Mouse (Mus musculus): ENCODE results near the gene Tomm70a. TPM values are rescaled to one million over a fixed set of nuclear protein-coding genes. Genes with fewer than 3 reads are reported as not detected.

Gene Tomm70a
- polyA plus RNA-seq, 1 experiment = 20.3 TPM

DNA sequence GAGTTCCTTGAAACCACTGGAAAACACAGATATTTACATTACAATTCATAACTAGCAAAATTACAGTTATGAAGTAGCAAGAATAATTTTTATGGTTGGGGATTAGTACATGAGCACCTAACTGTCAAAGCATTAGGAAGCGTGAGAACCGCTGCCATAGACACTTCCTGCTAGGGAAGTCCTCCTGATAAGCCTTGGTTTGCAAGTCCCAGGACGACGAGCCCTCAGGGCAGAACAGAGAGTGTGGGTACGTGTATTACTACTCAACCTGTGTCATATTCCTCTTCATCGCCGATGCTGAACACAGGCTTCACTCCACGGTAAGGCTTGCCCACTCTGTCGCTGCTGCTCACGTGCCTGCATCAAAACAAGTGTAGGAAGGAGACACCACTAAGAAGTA, 56.2 kb downstream of the Tomm70a start:
- H3K4me3 ChIP-seq (ENCODE audit: insufficient read depth, low read length) = no peak overlapping the region
- no peak for TF ChIP-seq CTCF (IDR thresholded peaks at IDR 0.05; ENCODE audit: low read depth, low read length)
- no peak for TF ChIP-seq POLR2A (IDR thresholded peaks at IDR 0.05; ENCODE audit: borderline replicate concordance, low read depth, low read length)
- peaks cover 27% of the 10 kb centered on the region for H3K4me1 ChIP-seq (ENCODE audit: control insufficient read depth, insufficient read depth, low read length)
- no peak overlapping the region for H3K27ac ChIP-seq (ENCODE audit: insufficient read depth, low read depth, low read length)

DNA sequence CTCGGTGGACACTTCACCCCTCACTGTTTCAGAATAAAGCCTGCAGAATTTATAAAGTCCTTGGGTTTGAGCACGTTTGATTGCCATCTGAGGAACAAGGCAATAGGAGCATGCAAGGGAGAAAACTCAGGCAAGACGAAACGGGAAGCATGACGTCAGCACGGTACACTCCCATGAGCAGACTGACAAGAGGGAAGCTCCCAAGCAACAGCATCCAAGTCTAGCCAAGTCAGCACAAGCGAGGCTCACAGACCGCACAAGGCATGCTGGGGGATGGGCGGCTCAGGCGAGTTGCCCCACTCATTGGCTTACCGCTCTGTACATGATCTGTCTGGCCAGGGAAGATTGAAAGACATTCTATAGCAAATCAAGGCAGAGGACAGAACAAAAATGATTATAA, 59.7 kb downstream of the Tomm70a start:
- H3K4me3 ChIP-seq (ENCODE audit: insufficient read depth, low read length) = no peak overlapping the region
- H3K27ac ChIP-seq (ENCODE audit: insufficient read depth, low read depth, low read length) = peak overlapping the region; percentile 73
- no peak for TF ChIP-seq POLR2A (IDR thresholded peaks at IDR 0.05; ENCODE audit: borderline replicate concordance, low read depth, low read length)
- no peak for TF ChIP-seq CTCF (IDR thresholded peaks at IDR 0.05; ENCODE audit: low read depth, low read length)
- H3K4me1 ChIP-seq (ENCODE audit: control insufficient read depth, insufficient read depth, low read length) = peaks cover 19% of the 10 kb centered on the region

- TF ChIP-seq POLR2A (IDR thresholded peaks at IDR 0.05; ENCODE audit: borderline replicate concordance, low read depth, low read length) (no peak), CTCF (IDR thresholded peaks at IDR 0.05; ENCODE audit: low read depth, low read length) (no peak)
- H3K27ac ChIP-seq (ENCODE audit: insufficient read depth, low read depth, low read length) = peak overlapping the region; percentile 35
- H3K4me3 ChIP-seq (ENCODE audit: insufficient read depth, low read length) = no peak overlapping the region
- H3K4me1 ChIP-seq (ENCODE audit: control insufficient read depth, insufficient read depth, low read length) = peaks cover 17% of the 10 kb centered on the region
Measured at GRCm38 (mm10) chr16:57182037-57182436, 60.5 kb downstream of the Tomm70a start.

GRCm38 (mm10) chr16:57186618-57187017, 65.1 kb downstream of the Tomm70a start:
- TF ChIP-seq CTCF (IDR thresholded peaks at IDR 0.05; ENCODE audit: low read depth, low read length) (no peak), POLR2A (IDR thresholded peaks at IDR 0.05; ENCODE audit: borderline replicate concordance, low read depth, low read length) (no peak)
- H3K4me1 ChIP-seq (ENCODE audit: control insufficient read depth, insufficient read depth, low read length) = peaks cover 33% of the 10 kb centered on the region
- no peak overlapping the region for H3K4me3 ChIP-seq (ENCODE audit: insufficient read depth, low read length)
- H3K27ac ChIP-seq (ENCODE audit: insufficient read depth, low read depth, low read length) = no peak overlapping the region

DNA sequence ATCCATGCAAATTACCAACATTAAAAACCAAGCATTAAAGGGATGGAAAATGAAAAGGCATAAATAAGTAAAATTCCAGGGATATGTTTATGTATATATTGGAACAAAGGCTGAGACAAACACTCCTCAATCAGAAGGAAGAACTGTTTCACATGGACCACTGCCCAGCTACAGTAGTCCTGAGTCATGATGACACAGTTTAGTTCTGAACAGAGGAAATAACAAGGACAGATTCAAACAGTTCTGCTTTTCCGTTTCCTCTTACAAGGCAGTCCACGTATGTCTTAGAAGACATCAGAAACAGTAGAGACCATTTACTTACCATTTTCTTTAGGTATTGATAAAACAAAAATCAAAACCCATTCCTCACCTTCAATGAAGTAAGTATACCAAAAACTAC, 68.0 kb downstream of the Tomm70a start:
- Histone ChIP-seq H3K4me3 (ENCODE audit: insufficient read depth, low read length) (no peak overlapping the region), H3K4me1 (ENCODE audit: control insufficient read depth, insufficient read depth, low read length) (peaks cover 27% of the 10 kb centered on the region), H3K27ac (ENCODE audit: insufficient read depth, low read depth, low read length) (peak overlapping the region; percentile 95)
- TF ChIP-seq CTCF (IDR thresholded peaks at IDR 0.05; ENCODE audit: low read depth, low read length) = no peak
- no peak for TF ChIP-seq POLR2A (IDR thresholded peaks at IDR 0.05; ENCODE audit: borderline replicate concordance, low read depth, low read length)

- Histone ChIP-seq H3K4me1 (ENCODE audit: control insufficient read depth, insufficient read depth, low read length) (peaks cover 27% of the 10 kb centered on the region), H3K27ac (ENCODE audit: insufficient read depth, low read depth, low read length) (peak overlapping the region; percentile 92), H3K4me3 (ENCODE audit: insufficient read depth, low read length) (no peak overlapping the region)
- TF ChIP-seq CTCF (IDR thresholded peaks at IDR 0.05; ENCODE audit: low read depth, low read length) (no peak), POLR2A (IDR thresholded peaks at IDR 0.05; ENCODE audit: borderline replicate concordance, low read depth, low read length) (no peak)
Measured at GRCm38 (mm10) chr16:57190390-57190789, 68.9 kb downstream of the Tomm70a start.

DNA sequence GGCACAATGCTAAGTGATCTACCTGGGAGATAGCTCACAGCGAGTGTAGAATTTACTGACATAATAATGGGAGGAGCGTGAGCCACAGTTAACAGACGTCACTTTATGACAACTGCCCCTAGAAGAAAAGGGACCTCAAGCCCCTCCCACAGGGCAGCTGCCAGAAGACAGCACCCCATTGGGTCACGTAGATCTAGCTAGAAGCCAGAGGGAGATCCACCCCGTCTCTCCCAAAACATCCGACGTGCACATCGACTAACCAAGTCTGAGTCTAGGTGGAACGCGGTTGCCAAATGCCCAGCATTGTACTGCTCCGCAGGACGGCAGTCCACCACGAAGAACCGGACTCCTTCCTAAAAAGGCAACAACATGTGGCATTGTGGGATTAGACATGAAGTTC, 69.7 kb downstream of the Tomm70a start:
- Histone ChIP-seq H3K4me1 (ENCODE audit: control insufficient read depth, insufficient read depth, low read length) (peaks cover 28% of the 10 kb centered on the region), H3K4me3 (ENCODE audit: insufficient read depth, low read length) (no peak overlapping the region), H3K27ac (ENCODE audit: insufficient read depth, low read depth, low read length) (no peak overlapping the region)
- no peak for TF ChIP-seq CTCF (IDR thresholded peaks at IDR 0.05; ENCODE audit: low read depth, low read length)
- TF ChIP-seq POLR2A (IDR thresholded peaks at IDR 0.05; ENCODE audit: borderline replicate concordance, low read depth, low read length) = no peak

DNA sequence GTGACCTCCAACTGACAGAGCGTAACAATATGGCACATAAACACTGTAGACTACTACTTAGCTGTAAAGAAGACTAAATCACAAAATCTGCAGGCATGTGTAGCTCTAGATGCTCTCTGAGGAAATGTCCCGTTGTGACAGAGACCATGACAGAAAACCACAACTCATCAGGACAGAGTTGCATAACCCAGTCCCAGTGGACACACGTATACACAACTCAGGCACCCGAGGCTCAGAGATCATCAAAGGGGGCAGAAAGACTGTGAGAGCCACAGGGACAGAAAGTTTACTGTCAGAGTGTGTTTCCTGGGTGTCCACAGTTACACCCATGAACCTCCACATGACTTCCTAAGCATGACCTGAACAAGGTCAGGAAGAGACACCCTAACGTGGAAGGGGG, 75.1 kb downstream of the Tomm70a start:
- peaks cover 25% of the 10 kb centered on the region for H3K4me1 ChIP-seq (ENCODE audit: control insufficient read depth, insufficient read depth, low read length)
- peak overlapping the region; percentile 41 for H3K27ac ChIP-seq (ENCODE audit: insufficient read depth, low read depth, low read length)
- TF ChIP-seq POLR2A (IDR thresholded peaks at IDR 0.05; ENCODE audit: borderline replicate concordance, low read depth, low read length) = no peak
- no peak for TF ChIP-seq CTCF (IDR thresholded peaks at IDR 0.05; ENCODE audit: low read depth, low read length)
- H3K4me3 ChIP-seq (ENCODE audit: insufficient read depth, low read length) = no peak overlapping the region

DNA sequence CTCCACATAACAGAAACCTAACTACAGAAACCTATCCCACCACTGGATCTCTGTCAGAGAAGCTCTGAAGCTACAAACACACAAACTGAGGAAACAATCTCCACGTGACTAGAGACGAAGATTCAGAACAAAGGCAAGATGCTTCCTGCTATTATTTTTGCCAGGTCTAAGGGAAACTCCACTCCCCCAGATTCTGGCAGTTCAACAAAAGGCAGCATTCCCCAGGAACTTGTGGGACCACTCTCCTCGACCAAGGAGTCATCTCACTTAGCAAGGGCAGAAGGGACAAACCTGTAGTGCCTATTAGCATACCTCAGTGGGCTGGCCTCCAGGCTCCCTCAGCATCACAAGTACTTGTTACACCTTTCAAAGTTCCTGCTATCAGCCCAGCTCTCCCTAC, 75.8 kb downstream of the Tomm70a start:
- Histone ChIP-seq H3K27ac (ENCODE audit: insufficient read depth, low read depth, low read length) (no peak overlapping the region), H3K4me3 (ENCODE audit: insufficient read depth, low read length) (no peak overlapping the region), H3K4me1 (ENCODE audit: control insufficient read depth, insufficient read depth, low read length) (peaks cover 25% of the 10 kb centered on the region)
- TF ChIP-seq CTCF (IDR thresholded peaks at IDR 0.05; ENCODE audit: low read depth, low read length) (no peak), POLR2A (IDR thresholded peaks at IDR 0.05; ENCODE audit: borderline replicate concordance, low read depth, low read length) (no peak)

Other genes starting within 250 kb of the Tomm70a start
- 1.3 TPM in 1 of 2 replicates, not detected in the other for gene Tmem45a, start 235.5 kb upstream of the Tomm70a start, polyA plus RNA-seq (2012; ENCODE audit: insufficient read depth, insufficient read length, missing spikeins)
- not detected in 2 replicates for gene Lnp1, start 193.6 kb upstream of the Tomm70a start, polyA plus RNA-seq (2012; ENCODE audit: insufficient read depth, insufficient read length, missing spikeins)
- not detected in 2 replicates for gene Tmem45a2, start 50.3 kb upstream of the Tomm70a start, polyA plus RNA-seq (2012; ENCODE audit: insufficient read depth, insufficient read length, missing spikeins)
- 30.5 and 37.8 TPM in 2 replicates for gene Nit2, start 45.6 kb downstream of the Tomm70a start, polyA plus RNA-seq (2012; ENCODE audit: insufficient read depth, insufficient read length, missing spikeins)
- 83.3 and 91.7 TPM in 2 replicates for gene Tbc1d23, start 109.8 kb downstream of the Tomm70a start, polyA plus RNA-seq (2012; ENCODE audit: insufficient read depth, insufficient read length, missing spikeins)
- gene Tmem30c, start 171.2 kb downstream of the Tomm70a start, polyA plus RNA-seq (2012; ENCODE audit: insufficient read depth, insufficient read length, missing spikeins) = not detected in 2 replicates
- 35.9 and 40.9 TPM in 2 replicates for gene Filip1l, start 231.4 kb downstream of the Tomm70a start, polyA plus RNA-seq (2012; ENCODE audit: insufficient read depth, insufficient read length, missing spikeins)

All from bone marrow macrophage, adult 2 months (primary cell).